Mouse (Mus musculus) left cerebral cortex, adult 18-20 months (tissue): ENCODE data around the gene Olfr464. TPM values are rescaled to one million over a fixed set of nuclear protein-coding genes. Genes with fewer than 3 reads are reported as not detected.

Source experiments
- DNase-seq, 2 experiments: peaks; one replicate each; pipeline ENCODE4 v3.0.0; 2021 to 2022; ENCODE audit warnings: low spot score in 2 of 2, mixed read lengths in 1 of 2
- long read RNA-seq, 2 experiments: library from polyadenylated mRNA; stranded (forward); transcript quantifications; one replicate each; pipeline ENCODE4 v2.0.0; 2021
- total RNA-seq, 2 experiments: library from RNA; stranded (reverse); gene quantifications; 2 replicates each; pipeline ENCODE4 v1.2.3; 2021

Olfr464 gene
- total RNA-seq: 1 to 10 TPM in 1 of 2 experiments, under 1 TPM in 1; 0.77 to 2.0 TPM
- long read RNA-seq, experiment 1: 0 reads
- long read RNA-seq, experiment 2, partial matches to known transcripts: 1 of 3 reads
- long read RNA-seq, experiment 2, other reads (novel, unspliced or antisense): 2 of 3 reads

DNA sequence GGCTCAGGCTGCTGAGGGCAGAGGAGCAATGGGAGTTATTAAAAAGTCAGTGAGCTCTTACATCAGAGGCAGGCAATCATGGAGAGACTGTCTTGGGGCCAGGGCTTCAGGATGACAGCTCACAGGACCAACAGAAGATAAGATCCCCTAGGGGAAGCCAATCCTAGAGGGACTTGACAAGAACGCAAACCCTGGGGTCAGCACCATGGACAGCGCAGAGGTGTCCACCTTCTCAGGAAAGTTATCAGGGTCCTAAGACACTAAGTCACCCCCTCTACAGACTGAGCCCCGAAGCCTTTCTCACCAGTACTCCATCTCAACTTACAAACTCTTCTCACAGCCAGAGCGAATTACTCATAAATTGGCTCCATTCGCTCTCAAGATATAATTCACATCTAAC lies at the start of gene Olfr464:
TSS of gene Olfr464 (minus strand) at position 2 of the 400 bp plus-strand sequence.
- DNase-seq: no peak

DNA sequence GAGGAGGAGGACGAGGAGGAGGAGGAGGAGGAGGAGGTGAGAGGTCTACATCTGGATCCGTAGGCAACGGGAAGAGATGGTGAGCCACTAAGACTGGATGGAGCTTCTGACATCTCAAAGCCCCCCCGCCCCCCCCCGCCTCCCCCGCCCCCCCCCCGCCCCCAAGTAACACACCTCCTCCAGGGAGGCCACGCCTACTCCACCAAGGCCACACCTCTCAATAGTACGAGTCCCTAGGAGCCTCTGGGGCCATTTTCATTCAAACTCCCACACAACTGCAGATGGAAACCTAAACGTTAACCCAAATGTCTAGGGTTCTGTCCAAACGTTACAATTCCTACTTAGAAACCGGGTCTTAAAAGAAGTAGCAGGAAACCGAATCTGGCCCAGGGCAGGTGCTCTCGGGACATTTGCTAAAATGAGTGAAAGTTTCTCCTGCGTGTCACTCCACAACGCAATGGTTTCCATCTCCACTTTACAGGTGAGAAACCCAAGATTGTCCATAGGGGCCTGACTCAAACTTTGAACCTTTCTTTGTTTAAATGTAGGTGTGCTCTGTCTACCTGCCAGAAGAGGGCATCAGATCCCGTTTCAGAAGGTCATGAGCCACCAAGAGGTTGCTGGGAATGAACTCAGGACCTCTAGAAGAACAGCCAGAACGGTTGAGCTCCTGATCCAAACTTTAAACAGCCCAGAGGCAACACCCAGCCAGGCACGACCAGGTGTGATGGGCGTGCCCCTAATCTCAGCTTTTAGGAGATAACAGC lies 47.8 kb upstream of the Olfr464 start:
- DNase-seq: no peak

DNA sequence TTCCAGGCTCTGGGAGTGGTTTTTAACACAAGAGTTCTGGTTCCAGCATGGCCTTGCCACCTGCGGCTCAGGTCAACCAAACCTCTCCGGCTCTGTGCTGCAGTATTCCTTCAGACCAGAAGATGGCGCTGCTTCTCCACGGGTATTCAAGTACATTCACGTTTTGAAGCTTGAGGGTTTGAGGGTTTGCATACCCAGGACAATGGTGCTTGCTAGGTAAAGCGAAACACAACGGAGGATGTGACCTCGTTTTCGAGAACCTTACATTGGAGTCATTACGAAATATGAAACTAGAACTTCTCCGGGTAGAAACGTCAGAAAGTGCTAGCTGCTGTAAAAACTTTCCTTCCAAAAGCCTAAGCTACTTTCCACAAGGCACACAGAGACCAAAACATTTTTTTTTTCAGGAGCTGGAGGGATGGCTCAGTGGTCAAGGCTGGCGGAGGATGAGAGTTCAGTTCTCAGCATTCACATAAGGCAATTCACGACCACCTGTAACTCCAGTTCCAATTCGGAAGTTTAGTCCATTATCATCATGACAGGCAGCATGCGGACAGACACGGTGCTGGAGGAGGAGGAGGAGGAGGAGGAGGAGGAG lies 47.0 kb upstream of the Olfr464 start:
- DNase-seq: peak; percentile 86 to 90

DNA sequence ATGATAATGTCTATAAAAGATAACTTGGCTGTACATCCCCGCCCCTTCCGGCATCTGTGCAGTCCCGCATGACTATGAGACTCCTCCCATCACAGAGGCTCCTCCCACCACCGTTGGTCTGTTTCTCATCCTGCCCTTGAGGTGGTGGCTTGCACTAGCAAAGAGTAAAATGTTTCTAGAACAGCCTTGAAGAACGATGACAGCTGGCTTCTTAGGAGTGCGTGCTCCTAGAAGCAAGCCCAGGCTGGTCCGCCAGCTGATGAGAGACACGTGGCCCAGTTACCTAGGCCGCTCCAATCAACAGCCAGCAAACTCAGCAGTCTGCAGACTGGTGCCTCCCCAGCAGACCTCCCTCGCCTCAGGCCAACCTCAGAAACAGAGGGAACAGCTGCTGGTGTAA lies 45.4 kb upstream of the Olfr464 start:
- no peak for DNase-seq

DNA sequence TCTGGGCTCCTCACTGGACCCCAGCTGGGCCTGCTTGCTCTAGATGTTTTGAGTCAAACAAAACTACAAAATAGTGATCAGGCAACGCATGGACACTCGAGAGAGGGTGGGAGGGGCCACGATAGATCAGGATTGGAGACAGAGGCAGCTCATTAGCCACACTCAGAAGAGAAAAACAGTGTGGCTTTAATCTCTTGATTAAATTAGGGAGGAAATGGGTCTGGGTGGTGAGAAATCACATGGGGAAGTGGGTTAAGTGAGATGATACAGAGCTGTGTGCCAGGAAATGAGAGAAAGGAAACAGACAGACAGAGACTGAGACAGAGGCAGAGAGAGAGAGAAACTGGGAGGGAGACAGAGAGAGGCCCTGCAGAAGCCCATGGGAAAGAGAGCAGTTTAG lies 44.5 kb upstream of the Olfr464 start:
- no peak for DNase-seq

DNA sequence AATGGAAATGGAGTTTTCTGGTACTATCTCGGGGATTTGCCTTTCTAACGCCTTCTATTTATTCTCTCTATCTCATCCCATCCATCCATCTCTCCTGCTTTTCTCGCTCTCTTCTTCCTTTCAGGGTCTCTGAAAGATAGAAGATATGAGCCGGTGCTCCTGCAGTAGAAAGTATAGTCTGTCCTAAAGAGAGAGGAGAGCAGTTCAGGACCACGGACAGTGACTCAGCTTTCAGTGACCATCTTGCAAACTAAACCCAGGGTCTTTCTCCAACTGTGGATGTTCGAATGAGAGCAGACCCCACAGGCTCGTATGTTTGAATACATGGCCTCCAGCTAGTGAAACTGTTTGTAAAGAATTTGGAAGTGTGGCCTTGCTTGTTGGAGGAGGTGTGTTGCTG lies 36.3 kb upstream of the Olfr464 start:
- DNase-seq: no peak

DNA sequence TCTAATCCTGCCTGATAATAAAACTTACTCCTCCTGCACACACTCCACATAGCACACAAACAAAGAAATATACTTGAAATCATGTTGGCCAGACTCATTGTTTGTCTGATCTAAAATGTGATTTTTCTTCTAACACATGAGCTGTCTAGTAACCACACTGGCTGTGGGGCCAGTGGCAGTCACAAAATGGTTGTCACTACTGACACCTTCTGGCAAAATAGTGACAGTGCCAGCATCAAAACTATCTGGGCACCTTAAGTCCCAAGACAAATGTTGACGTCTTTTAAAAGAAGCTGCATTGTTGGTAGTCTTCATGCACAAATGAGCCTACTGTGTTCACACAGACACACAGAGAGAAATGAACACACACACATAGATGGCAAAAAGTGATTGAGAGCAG lies 34.4 kb upstream of the Olfr464 start:
- no peak for DNase-seq

DNA sequence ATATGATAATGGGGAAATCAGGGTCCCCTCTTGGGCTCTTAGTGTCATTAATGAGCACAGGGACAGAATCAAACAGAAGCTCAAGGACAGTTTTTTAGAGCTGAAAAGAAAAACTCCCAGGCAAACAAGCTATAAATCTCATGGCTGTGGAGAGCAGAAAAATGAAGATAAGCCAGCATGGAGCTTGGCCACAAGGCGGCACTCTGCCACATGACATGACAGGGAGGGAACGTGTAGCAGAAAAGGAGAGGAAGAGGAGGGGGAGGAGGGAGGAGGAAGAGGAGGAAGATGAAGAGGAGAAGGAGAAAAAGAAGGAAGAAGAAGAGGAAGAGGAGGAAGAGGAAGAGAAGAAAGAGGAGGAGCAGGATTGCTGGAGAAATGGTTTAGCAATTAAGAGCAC lies 29.2 kb upstream of the Olfr464 start:
- peak in 1 of 2 experiments; percentile 29 for DNase-seq

DNA sequence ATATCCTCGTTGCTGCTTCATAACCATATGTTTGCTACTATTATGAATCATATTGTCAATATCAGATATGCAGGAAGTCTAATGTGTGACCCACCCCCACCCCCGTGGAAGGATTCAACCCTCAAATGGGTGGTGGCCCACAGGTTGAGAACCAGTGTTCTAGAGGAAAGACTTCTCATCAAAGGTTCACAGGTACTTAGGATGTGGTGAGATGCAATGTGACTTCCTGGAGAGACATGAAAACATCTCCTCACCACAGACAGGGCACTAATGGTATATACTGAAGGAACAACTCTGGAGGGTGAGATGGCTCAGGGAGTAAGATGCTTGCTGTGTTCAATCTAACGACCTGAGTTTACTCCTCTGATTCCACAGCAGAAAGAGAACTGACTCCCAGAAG lies 14.7 kb upstream of the Olfr464 start:
- no peak for DNase-seq

DNA sequence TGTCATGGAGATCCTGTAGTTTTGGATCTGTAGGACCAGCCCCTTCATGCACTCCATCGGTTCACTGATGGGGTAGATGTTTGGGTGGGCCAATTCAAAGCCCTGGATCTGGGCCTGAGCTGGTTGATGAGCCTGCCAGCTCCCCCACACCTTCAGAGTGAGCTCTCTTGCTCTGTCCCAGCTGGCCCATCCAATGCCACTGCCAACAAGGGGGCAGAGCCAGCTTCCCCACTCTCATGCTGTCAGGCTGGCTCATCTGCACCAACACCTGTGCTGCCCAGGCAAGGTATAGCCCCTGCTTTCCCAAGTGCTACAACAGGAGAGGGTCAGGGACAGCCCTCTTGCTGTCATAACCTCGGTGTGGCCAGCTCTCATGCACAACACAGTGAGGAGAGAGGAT lies 13.0 kb upstream of the Olfr464 start:
- DNase-seq: no peak

DNA sequence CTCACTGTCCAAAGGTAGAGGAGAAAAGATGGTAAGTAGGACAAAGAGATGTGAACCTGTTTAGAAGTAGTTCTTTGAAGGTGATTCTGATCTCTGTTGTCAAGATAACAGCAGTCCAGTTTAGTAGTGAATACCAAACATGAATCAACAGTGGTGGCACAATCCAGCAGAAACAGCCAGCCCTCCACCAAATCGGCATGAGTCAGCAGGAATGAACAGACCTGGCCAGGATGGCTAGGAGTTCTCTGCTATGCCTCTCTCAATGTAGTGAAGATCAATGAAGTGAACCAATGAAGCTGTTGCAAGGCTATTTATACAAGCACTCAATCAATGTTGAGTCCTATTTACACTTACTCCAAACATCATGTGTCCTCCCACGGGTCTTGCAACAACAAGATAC lies 9.6 kb upstream of the Olfr464 start:
- no peak for DNase-seq

DNA sequence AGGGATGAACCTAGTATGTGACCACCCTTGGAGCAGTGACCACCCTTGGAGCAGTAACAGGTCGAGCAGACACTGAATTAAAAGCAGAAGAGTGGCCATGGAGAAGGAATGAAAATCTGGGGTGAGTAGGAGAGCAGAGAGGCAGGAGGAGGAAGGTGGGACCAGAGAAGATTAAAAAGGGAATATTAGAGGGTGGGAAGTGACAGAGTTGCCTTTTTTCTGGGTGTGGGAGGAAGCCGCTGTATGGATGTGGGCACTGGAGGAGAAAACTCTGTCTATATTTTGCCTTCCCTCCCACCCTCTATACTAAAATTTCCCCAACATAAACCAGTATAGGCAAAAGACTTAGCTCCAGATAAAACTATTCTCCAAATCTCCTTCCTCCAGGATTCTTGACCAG lies 466 bp downstream of the Olfr464 start:
- peak in 1 of 2 experiments; percentile 38 for DNase-seq

DNA sequence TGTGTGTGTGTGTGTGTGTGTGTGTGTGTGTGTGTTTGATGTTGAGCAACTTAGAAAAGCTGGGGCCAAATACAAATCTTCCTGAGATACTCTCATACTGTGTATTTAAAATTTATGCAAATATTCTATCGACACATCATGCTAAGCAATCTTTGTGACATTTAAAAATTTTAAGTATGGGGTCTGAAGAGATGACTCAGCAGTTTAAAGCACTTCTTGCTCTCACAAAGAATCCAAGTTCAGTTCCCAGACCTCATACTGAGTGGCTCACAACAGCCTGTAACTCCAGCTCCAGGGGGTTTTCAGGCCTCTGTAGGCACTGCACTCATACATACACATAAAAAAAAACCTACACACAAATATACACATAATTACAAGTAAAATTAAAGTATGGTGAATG lies 4.8 kb downstream of the Olfr464 start:
- DNase-seq: no peak

DNA sequence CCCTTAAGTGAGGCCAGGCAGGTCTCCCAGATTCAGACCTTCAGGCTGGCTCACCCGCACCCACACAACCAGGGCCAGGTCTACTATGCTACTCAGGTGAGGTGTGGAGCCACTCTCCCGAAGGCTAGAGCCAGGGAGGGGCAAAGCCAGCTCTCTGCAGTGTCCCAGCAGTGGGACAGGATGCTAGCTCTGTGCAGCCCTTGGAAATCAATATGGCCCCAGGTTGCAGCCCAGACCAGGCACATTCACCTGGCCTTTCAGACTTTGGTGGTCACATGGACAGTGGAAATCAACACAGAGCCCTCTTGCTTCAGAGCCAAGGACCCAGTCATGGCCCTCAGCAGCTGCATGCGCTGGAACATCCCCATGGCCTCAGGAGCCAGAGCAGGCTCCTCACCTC lies 16.4 kb downstream of the Olfr464 start:
- DNase-seq: no peak

DNA sequence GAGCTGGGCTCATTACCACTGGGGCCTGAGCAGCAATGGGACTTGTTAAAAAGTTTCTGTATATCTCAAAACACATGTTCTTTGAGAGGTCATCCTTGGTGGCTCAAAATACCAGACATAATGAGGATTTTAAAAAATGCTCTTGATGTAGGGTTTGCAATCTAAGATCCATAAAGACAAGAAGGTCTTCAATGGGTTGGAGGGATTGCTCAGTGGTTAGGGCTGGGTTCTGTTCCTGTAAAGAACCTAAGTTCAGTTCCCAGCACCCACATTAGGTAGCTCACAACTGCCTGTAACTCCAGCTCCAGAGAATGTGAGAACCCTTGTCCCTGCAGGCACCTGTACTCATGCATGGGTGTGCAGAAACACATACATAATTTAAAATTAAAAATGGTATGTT lies 23.5 kb downstream of the Olfr464 start, which contains the start of gene Olfr463:
TSS of gene Olfr463 (minus strand) at position 101 of the 400 bp plus-strand sequence.
- no peak for DNase-seq

DNA sequence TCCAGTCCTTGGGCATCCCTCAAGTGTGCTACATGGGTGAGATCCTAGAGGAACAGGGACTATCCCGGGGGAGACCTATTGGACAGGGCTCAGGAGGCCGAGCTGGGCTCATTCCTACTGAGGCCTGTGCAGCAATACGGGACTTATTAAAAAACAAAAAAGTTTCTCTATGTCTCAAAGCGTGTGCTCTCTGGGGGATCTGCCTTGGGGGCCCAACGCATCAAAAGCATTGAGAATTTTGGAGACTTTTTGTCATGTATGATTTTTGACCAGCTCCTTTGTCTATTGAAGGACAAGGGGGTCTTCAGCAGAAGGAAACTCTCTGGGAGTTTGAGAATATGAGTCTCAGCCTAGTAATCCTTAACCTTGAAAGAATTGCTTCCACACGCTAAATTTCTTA lies 28.6 kb downstream of the Olfr464 start, which contains the start of gene Olfr462:
TSS of gene Olfr462 (minus strand) at position 101 of the 400 bp plus-strand sequence.
- no peak for DNase-seq

DNA sequence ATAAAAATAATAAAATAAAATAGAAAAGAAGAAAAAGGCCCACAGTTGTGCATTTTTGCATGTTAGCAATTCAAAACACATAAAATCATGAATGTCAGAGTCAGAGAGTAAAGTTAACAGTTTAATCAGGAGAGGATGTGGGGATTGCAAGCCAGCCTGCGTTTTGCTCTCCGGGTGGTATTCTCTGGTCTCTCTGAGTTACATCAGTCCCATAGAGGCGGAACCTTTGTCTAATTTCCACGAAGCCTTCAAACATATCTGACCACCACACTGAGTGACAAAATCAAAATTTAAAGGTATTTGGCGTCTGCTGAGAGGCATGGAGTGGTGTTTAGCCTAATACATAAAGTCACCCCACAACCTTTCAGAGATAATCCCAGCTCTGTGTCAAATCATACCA lies 35.9 kb downstream of the Olfr464 start:
- no peak for DNase-seq

DNA sequence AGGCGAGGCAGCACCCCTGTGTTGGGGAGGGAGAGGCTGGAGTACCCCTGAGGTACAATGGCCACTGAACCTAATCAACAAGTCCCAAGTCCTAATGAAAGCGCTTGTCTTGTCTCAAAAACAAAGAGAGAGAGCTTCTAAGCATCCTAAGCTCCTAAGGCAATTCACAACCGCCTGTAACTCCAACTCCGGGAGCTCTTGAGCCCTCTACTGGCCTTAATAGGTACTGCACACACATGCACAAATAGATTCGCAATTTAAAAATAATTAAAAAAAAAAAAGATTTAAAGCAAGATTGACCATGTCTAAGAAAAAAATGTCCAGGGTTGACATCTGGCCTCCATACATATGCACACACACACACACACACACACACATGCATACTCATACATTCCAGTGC lies 37.3 kb downstream of the Olfr464 start:
- no peak for DNase-seq

DNA sequence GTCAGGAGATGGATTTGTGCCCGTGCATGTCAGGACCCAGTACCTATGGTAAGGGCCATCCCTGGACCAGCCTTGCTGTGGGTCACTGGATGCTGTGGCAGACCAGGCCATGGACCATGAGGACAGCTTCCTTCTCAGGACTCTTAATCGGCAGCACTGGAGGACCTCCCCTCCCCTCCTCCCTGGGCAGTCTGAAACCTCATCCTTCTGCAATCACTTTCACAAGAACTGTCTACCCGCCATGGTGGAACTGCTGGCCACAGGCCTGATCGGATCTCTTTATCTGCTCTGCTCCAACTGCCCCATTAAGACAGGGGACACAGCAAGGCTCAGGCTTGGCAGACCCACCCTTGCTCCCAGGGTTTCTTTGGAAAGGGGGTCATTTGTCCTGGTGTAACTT lies 39.1 kb downstream of the Olfr464 start:
- DNase-seq: no peak

DNA sequence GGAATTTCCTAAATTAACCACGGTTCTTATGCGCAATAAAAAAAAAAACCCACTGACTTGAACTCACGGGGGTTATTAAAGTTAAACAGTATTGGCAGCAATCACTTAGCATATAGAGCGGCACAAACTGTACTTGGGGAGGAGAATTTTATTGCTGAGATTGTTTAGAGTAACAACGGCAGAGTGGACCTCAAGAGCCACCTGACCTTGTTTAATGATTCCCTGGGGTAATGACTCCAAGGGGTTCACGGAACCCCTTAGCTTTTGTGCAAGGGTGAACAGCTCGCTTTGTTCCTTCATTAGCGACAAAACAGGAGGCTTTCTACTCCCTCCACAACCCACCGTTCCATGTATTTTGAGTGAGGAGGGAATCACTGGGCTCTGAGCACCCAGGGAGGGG lies 40.9 kb downstream of the Olfr464 start:
- DNase-seq: no peak

DNA sequence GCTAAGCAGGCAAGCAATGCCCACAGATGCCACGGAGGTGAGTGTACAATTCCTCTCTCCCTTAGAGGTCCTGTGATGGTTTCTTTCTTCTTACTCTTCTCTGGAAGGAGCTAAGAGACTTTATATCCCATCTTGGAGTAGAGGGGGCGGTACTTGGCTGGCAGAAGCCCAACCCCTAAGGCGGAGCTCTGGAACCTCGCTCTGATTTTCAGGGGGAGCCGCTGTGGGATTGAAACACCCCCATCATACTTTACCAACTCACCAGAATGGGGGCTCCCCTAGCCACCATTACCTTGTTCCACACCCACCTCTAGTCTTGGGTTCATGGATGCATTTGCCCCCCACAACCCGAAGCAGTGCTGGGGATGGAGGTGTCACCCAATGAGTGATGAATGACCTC lies 45.3 kb downstream of the Olfr464 start, which contains the start of gene Epx:
TSS of gene Epx (minus strand) at position 101 of the 400 bp plus-strand sequence.
- no peak for DNase-seq

DNA sequence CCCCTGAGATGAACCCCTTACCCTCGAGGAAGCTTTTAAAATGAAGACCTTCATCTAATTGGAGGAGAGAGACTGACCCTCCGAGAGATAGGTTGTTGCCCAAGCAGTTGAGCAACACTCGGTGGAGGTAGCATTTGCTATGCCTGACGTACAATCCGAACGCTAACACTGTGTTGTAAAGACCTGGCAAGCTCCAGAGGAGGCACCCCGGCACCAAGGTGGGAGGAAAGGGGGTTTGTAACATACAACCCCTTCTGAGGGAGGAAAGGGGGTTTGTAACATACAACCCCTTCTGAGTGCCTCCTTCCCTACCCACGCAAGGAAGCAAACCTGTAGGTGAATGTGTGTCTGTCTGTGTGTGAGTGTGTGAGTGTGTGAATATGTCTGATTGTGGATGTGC lies 49.0 kb downstream of the Olfr464 start:
- no peak for DNase-seq

DNA sequence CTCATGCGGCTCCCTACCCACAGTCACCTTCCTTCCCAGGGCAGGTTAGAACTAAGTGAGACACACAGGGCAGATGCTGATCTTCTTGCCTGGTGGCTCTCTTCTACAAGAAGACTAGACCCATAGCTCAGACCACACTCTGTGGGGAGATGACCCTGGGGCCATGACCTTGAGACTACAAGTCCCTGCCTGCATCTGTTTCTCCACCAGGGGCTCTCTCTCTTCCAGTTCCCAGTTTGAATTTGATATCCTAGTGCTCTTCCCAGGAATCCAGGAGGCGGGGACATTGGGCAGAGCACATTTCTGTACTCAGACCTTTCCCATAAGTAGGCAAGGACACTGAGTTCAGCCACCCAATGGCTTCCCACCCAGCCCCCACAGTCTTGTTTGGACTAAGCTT lies 50.7 kb downstream of the Olfr464 start:
- DNase-seq: no peak
